Mouse (Mus musculus): ENCODE results near the gene Dlg4.

GRCm38 (mm10) chr11:69994401-69995090, 22.2 kb upstream of the Dlg4 start:
- no peak for TF ChIP-seq POLR2A (IDR thresholded peaks at IDR 0.05; ENCODE audit: low read depth, low read length)
- TF ChIP-seq HCFC1 (IDR thresholded peaks at IDR 0.05; ENCODE audit: low read depth, low read length) = no peak
- no peak; a peak in 2 of 4 replicates for TF ChIP-seq CTCF (conservative IDR thresholded peaks at IDR 0.05 in 1 of 2, IDR thresholded peaks at IDR 0.05 in 1 of 2; ENCODE audit: low read depth in 2 of 2, low read length in 2 of 2)
- TF ChIP-seq SIN3A (IDR thresholded peaks at IDR 0.05; ENCODE audit: low read length) = no peak

Measured in CH12.LX (cell line).